Mouse (Mus musculus): ENCODE measurements at regions not wholly inside any gene's neighbourhood (a gene's known extent, or its start where the extent isn't known, plus 50 kb on each side); places are given as distances from the start of the nearest gene placed in this dataset.

DNA sequence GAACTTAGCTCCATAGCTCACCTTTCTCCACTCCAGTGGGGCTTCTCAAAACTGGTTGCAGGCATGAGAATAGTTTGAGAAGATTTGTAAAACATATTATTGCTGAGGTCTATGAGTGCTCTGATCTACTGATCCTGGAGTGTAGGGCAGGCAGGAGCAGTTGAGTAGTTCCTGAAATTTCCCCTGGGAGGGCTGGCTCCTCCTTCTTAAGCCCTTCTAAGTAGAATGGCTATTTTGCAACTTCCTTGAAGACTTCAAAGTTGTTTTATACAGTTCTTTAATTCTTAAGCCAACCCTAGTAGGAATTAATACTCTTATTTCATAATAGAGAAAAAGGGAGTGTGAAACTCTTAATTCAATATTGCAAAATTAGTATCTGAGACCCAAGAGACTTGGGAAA lies 133.3 kb downstream of the Ptger3 start:
- no peak for ATAC-seq

DNA sequence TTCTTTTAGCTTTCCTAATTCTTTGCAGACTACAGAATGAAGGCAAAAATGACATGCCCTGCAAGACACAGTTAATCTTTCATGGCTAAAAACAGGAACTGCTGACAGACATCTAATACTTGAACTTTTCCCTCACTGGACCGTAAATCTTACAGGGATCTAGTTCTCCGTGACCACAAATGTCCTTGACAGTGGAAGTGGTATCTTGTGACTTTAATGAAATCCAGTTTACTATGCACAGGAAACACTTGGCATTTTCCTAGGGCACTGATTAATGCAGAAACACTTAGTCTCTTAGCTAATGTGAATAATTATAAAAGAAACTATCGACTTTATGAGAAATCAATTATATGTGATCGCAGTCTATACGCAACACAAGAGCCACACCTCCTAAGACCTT lies 131.8 kb downstream of the Ptger3 start:
- no peak for ATAC-seq

DNA sequence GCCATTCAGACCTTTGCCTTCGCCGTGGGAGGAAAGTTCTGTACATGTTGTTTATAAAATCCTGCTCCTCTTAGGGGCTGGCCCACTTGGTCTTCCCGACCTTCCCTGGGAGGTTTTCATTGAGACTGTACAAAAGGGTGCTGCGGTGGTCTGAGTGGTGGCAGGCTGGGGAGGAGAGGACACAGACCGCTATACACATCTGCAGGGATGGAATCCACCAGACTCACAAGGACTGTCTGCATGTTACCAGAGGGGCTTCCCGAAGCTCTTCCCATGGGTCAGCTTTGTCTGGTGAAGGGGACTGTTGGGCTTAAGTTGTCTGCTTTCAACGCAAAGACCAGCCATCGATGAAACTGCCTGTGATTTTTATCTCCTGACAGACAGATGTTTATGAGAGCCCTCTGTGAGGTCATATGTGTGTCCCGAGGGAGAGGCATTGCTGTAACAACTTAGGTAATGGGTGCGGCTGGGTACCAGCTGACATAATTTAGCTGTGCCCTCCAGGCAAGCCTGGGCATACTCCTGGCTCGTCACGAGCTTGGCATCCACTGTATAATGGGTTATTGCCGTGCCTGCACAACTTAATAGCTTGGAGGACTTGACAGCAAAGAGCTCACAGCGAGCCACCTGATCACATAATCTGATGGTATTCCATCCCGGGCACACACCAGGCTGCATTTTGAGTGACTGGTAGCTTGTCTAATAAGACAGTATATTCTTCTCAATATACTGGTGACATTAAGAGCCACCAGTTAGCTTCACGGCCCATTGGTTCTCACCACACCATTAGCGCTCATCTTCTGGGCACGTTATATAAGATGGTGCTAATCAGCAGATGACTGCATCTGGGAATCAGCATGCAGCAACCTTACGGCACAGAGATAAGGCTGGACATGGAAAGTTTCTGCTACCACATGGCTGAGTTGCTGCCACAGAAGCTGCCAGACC lies 128.7 kb downstream of the Ptger3 start:
- ATAC-seq, result no peak

Measured in CD4-positive, CD25-positive, alpha-beta regulatory T cell, adult 4 months (primary cell).